Mouse (Mus musculus): ENCODE measurements around the gene Nr3c2.
A peak's percentile ranks its signal among the peaks of the same experiment; 100 is the strongest.

Gene Nr3c2

GRCm38 (mm10) chr8:77086036-77086435 lies 186.8 kb downstream of the Nr3c2 start:
- no peak for DNase-seq

- DNase-seq = no peak
These were observed 197.5 kb downstream of the Nr3c2 start for GRCm38 (mm10) chr8:77096721-77097120.

GRCm38 (mm10) chr8:77098101-77098500 lies 198.9 kb downstream of the Nr3c2 start:
- no peak for DNase-seq

GRCm38 (mm10) chr8:77100370-77100769 lies 201.1 kb downstream of the Nr3c2 start:
- DNase-seq = peak; percentile 49

- DNase-seq = no peak
These were observed 203.6 kb downstream of the Nr3c2 start for GRCm38 (mm10) chr8:77102879-77103278.

- DNase-seq = no peak
These were observed 213.5 kb downstream of the Nr3c2 start for GRCm38 (mm10) chr8:77112719-77113118.

- DNase-seq = no peak
These were observed 215.5 kb downstream of the Nr3c2 start for GRCm38 (mm10) chr8:77114769-77115168.

GRCm38 (mm10) chr8:77116419-77117079 lies 217.3 kb downstream of the Nr3c2 start:
- DNase-seq = no peak

- no peak for DNase-seq
These were observed 221.7 kb downstream of the Nr3c2 start for GRCm38 (mm10) chr8:77120810-77121570.

GRCm38 (mm10) chr8:77121571-77121890 lies 222.3 kb downstream of the Nr3c2 start:
- no peak for DNase-seq

- DNase-seq = peak; percentile 10
These were observed 223.1 kb downstream of the Nr3c2 start for GRCm38 (mm10) chr8:77122300-77122699.

GRCm38 (mm10) chr8:77125777-77126176 lies 226.5 kb downstream of the Nr3c2 start:
- no peak for DNase-seq

GRCm38 (mm10) chr8:77128006-77128405 lies 228.8 kb downstream of the Nr3c2 start:
- DNase-seq = no peak

- peak; percentile 82 for DNase-seq
These were observed 233.8 kb downstream of the Nr3c2 start for GRCm38 (mm10) chr8:77132903-77133637.

- no peak for DNase-seq
These were observed 234.6 kb downstream of the Nr3c2 start for GRCm38 (mm10) chr8:77133797-77134385.

- DNase-seq = no peak
These were observed 246.0 kb downstream of the Nr3c2 start for GRCm38 (mm10) chr8:77145285-77145684.

- peak; percentile 77 for DNase-seq
These were observed 255.3 kb downstream of the Nr3c2 start for GRCm38 (mm10) chr8:77154496-77154895.

GRCm38 (mm10) chr8:77169320-77169719 lies 270.1 kb downstream of the Nr3c2 start:
- DNase-seq = no peak

GRCm38 (mm10) chr8:77169757-77170438 lies 270.7 kb downstream of the Nr3c2 start:
- DNase-seq = no peak

- no peak for DNase-seq
These were observed 271.2 kb downstream of the Nr3c2 start for GRCm38 (mm10) chr8:77170439-77170759.

- peak; percentile 20 for DNase-seq
These were observed 273.9 kb downstream of the Nr3c2 start for GRCm38 (mm10) chr8:77173075-77173657.

GRCm38 (mm10) chr8:77173736-77174135 lies 274.5 kb downstream of the Nr3c2 start:
- DNase-seq = no peak

GRCm38 (mm10) chr8:77175471-77175870 lies 276.2 kb downstream of the Nr3c2 start:
- DNase-seq = no peak
